Mouse (Mus musculus): ENCODE results near the gene 4930562C15Rik. TPM values are rescaled to one million over a fixed set of nuclear protein-coding genes. Genes with fewer than 3 reads are reported as not detected.
A peak's percentile ranks its signal among the peaks of the same experiment; 100 is the strongest.

Gene 4930562C15Rik
- polyA plus RNA-seq, 1 experiment from 2014 or later = 0.13 TPM

GRCm38 (mm10) chr16:4875198-4876032, 40.2 kb downstream of the 4930562C15Rik start:
- Histone ChIP-seq H3K4me3 (ENCODE audit: low read length) (no peak overlapping the region), H3K4me1 (ENCODE audit: control insufficient read depth, insufficient read depth, low read depth, low read length) (peaks cover 24% of the 10 kb centered on the region), H3K4me2 (ENCODE audit: low read length) (no peak overlapping the region), H3K9ac (ENCODE audit: low read depth, low read length) (no peak overlapping the region), H3K36me3 (ENCODE audit: control insufficient read depth, insufficient read depth, low read length) (0 out of 2 replicates have a peak, but pooled peaks cover 3% of the 10 kb centered on the region), H3K9me3 (ENCODE audit: control insufficient read depth, low read length) (no peaks in the 10 kb centered on the region), H3K27me3 (replicated peaks; ENCODE audit: control insufficient read depth, insufficient read depth, low read length) (no peaks in the 10 kb centered on the region), H3K27ac (ENCODE audit: low read depth, low read length) (no peak overlapping the region)
- ATAC-seq = no peak
- 68% methylated on average over 23 of the region's 23 CpGs for WGBS

GRCm38 (mm10) chr16:4876033-4876680, 40.9 kb downstream of the 4930562C15Rik start:
- WGBS = 75% methylated on average over 8 of the region's 8 CpGs
- no peaks in the 10 kb centered on the region for H3K9me3 ChIP-seq (ENCODE audit: control insufficient read depth, low read length)
- H3K27me3 ChIP-seq (replicated peaks; ENCODE audit: control insufficient read depth, insufficient read depth, low read length) = no peaks in the 10 kb centered on the region
- no peak overlapping the region for H3K4me2 ChIP-seq (ENCODE audit: low read length)
- no peak overlapping the region for H3K27ac ChIP-seq (ENCODE audit: low read depth, low read length)
- H3K4me3 ChIP-seq (ENCODE audit: low read length) = no peak overlapping the region
- H3K36me3 ChIP-seq (ENCODE audit: control insufficient read depth, insufficient read depth, low read length) = 0 out of 2 replicates have a peak, but pooled peaks cover 3% of the 10 kb centered on the region
- ATAC-seq = no peak
- H3K9ac ChIP-seq (ENCODE audit: low read depth, low read length) = no peak overlapping the region
- H3K4me1 ChIP-seq (ENCODE audit: control insufficient read depth, insufficient read depth, low read depth, low read length) = peaks cover 24% of the 10 kb centered on the region

- H3K4me3 ChIP-seq (ENCODE audit: low read length) = no peak overlapping the region
- H3K27ac ChIP-seq (ENCODE audit: low read depth, low read length) = no peak overlapping the region
- no peaks in the 10 kb centered on the region for H3K27me3 ChIP-seq (replicated peaks; ENCODE audit: control insufficient read depth, insufficient read depth, low read length)
- H3K9me3 ChIP-seq (ENCODE audit: control insufficient read depth, low read length) = no peaks in the 10 kb centered on the region
- WGBS = 89% methylated on average over 4 of the region's 4 CpGs
- H3K4me2 ChIP-seq (ENCODE audit: low read length) = peak overlapping the region; percentile 83
- peaks cover 34% of the 10 kb centered on the region for H3K4me1 ChIP-seq (ENCODE audit: control insufficient read depth, insufficient read depth, low read depth, low read length)
- no peak for ATAC-seq
- 0 out of 2 replicates have a peak, but pooled peaks cover 3% of the 10 kb centered on the region for H3K36me3 ChIP-seq (ENCODE audit: control insufficient read depth, insufficient read depth, low read length)
- no peak overlapping the region for H3K9ac ChIP-seq (ENCODE audit: low read depth, low read length)
Measured at GRCm38 (mm10) chr16:4877195-4877594, 42.0 kb downstream of the 4930562C15Rik start.

GRCm38 (mm10) chr16:4877701-4878100, 42.5 kb downstream of the 4930562C15Rik start:
- H3K27ac ChIP-seq (ENCODE audit: low read depth, low read length) = no peak overlapping the region
- no peak for ATAC-seq
- peaks cover 34% of the 10 kb centered on the region for H3K4me1 ChIP-seq (ENCODE audit: control insufficient read depth, insufficient read depth, low read depth, low read length)
- H3K27me3 ChIP-seq (replicated peaks; ENCODE audit: control insufficient read depth, insufficient read depth, low read length) = no peaks in the 10 kb centered on the region
- H3K4me3 ChIP-seq (ENCODE audit: low read length) = peak overlapping the region; percentile 87
- peak overlapping the region; percentile 84 for H3K9ac ChIP-seq (ENCODE audit: low read depth, low read length)
- H3K9me3 ChIP-seq (ENCODE audit: control insufficient read depth, low read length) = no peaks in the 10 kb centered on the region
- H3K4me2 ChIP-seq (ENCODE audit: low read length) = peak overlapping the region; percentile 83
- WGBS = 84% methylated on average over 3 of the region's 3 CpGs
- H3K36me3 ChIP-seq (ENCODE audit: control insufficient read depth, insufficient read depth, low read length) = 0 out of 2 replicates have a peak, but pooled peaks cover 3% of the 10 kb centered on the region

- no peaks in the 10 kb centered on the region for H3K9me3 ChIP-seq (ENCODE audit: control insufficient read depth, low read length)
- ATAC-seq = no peak
- 0 out of 2 replicates have a peak, but pooled peaks cover 3% of the 10 kb centered on the region for H3K36me3 ChIP-seq (ENCODE audit: control insufficient read depth, insufficient read depth, low read length)
- H3K4me1 ChIP-seq (ENCODE audit: control insufficient read depth, insufficient read depth, low read depth, low read length) = peaks cover 34% of the 10 kb centered on the region
- 36% methylated on average over 5 of the region's 5 CpGs for WGBS
- H3K9ac ChIP-seq (ENCODE audit: low read depth, low read length) = peak overlapping the region; percentile 84
- H3K4me2 ChIP-seq (ENCODE audit: low read length) = peak overlapping the region; percentile 83
- H3K27me3 ChIP-seq (replicated peaks; ENCODE audit: control insufficient read depth, insufficient read depth, low read length) = no peaks in the 10 kb centered on the region
- peak overlapping the region; percentile 87 for H3K4me3 ChIP-seq (ENCODE audit: low read length)
- H3K27ac ChIP-seq (ENCODE audit: low read depth, low read length) = peak overlapping the region; percentile 99
Measured at GRCm38 (mm10) chr16:4878192-4878885, 43.1 kb downstream of the 4930562C15Rik start.

GRCm38 (mm10) chr16:4879101-4879707, 44.0 kb downstream of the 4930562C15Rik start:
- ATAC-seq = peak; percentile 26
- peaks cover 34% of the 10 kb centered on the region for H3K4me1 ChIP-seq (ENCODE audit: control insufficient read depth, insufficient read depth, low read depth, low read length)

GRCm38 (mm10) chr16:4879708-4880124, 44.5 kb downstream of the 4930562C15Rik start:
- Histone ChIP-seq H3K27ac (ENCODE audit: low read depth, low read length) (peak overlapping the region; percentile 99), H3K27me3 (replicated peaks; ENCODE audit: control insufficient read depth, insufficient read depth, low read length) (no peaks in the 10 kb centered on the region), H3K9ac (ENCODE audit: low read depth, low read length) (peak overlapping the region; percentile 84), H3K4me2 (ENCODE audit: low read length) (peak overlapping the region; percentile 83), H3K36me3 (ENCODE audit: control insufficient read depth, insufficient read depth, low read length) (no peaks in the 10 kb centered on the region), H3K4me1 (ENCODE audit: control insufficient read depth, insufficient read depth, low read depth, low read length) (peaks cover 34% of the 10 kb centered on the region), H3K4me3 (ENCODE audit: low read length) (peak overlapping the region; percentile 87), H3K9me3 (ENCODE audit: control insufficient read depth, low read length) (no peaks in the 10 kb centered on the region)
- WGBS = under 1% methylated on average over 40 of the region's 40 CpGs
- peak; percentile 77 for ATAC-seq

More at GRCm38 (mm10) chr16:4879101-4879707, 44.0 kb downstream of the 4930562C15Rik start:
- Histone ChIP-seq H3K9me3 (ENCODE audit: control insufficient read depth, low read length) (no peaks in the 10 kb centered on the region), H3K4me3 (ENCODE audit: low read length) (peak overlapping the region; percentile 87), H3K27me3 (replicated peaks; ENCODE audit: control insufficient read depth, insufficient read depth, low read length) (no peaks in the 10 kb centered on the region), H3K36me3 (ENCODE audit: control insufficient read depth, insufficient read depth, low read length) (0 out of 2 replicates have a peak, but pooled peaks cover 2% of the 10 kb centered on the region), H3K27ac (ENCODE audit: low read depth, low read length) (peak overlapping the region; percentile 99), H3K9ac (ENCODE audit: low read depth, low read length) (peak overlapping the region; percentile 84), H3K4me2 (ENCODE audit: low read length) (peak overlapping the region; percentile 83)
- WGBS = under 1% methylated on average over 41 of the region's 54 CpGs

GRCm38 (mm10) chr16:4880136-4880825, 45.1 kb downstream of the 4930562C15Rik start, which contains the start of gene Ubald1:
Ubald1 (minus strand) TSS chr16:4880315.
- H3K4me3 ChIP-seq (ENCODE audit: low read length) = peak within 1 kb of the TSS; percentile 87
- peak within 1 kb of the TSS; percentile 83 for H3K4me2 ChIP-seq (ENCODE audit: low read length)
- H3K4me1 ChIP-seq (ENCODE audit: control insufficient read depth, insufficient read depth, low read depth, low read length) = peaks cover 34% of the 10 kb centered on the region
- H3K9ac ChIP-seq (ENCODE audit: low read depth, low read length) = peak within 1 kb of the TSS; percentile 84
- peak within 1 kb of the TSS; percentile 99 for H3K27ac ChIP-seq (ENCODE audit: low read depth, low read length)
- H3K36me3 ChIP-seq (ENCODE audit: control insufficient read depth, insufficient read depth, low read length) = no peaks in the 10 kb centered on the region
- no peaks in the 10 kb centered on the region for H3K27me3 ChIP-seq (replicated peaks; ENCODE audit: control insufficient read depth, insufficient read depth, low read length)
- peak; percentile 92 for ATAC-seq
- WGBS = under 1% methylated on average over 48 of the region's 48 CpGs
- no peaks in the 10 kb centered on the region for H3K9me3 ChIP-seq (ENCODE audit: control insufficient read depth, low read length)
